Mouse (Mus musculus) spleen, adult 10 weeks (tissue): ENCODE measurements around the gene Mgarp. TPM values are rescaled to one million over a fixed set of nuclear protein-coding genes. Genes with fewer than 3 reads are reported as not detected.

Source experiments
- polyA plus RNA-seq: library from polyadenylated mRNA; stranded (reverse); fragments of 350-450 nt; fragmentation: Illumina TruSeq; extraction: RNeasy Lipid Tissue Mini Kit (QIAGEN cat#74804); gene quantifications from one replicate; pipeline ENCODE4 v1.2.3, GENCODE M21; 2015; ENCODE audit warnings: low replicate concordance; ENCODE audit not compliant: insufficient read depth

Mgarp gene
- 0.52 TPM for polyA plus RNA-seq

DNA sequence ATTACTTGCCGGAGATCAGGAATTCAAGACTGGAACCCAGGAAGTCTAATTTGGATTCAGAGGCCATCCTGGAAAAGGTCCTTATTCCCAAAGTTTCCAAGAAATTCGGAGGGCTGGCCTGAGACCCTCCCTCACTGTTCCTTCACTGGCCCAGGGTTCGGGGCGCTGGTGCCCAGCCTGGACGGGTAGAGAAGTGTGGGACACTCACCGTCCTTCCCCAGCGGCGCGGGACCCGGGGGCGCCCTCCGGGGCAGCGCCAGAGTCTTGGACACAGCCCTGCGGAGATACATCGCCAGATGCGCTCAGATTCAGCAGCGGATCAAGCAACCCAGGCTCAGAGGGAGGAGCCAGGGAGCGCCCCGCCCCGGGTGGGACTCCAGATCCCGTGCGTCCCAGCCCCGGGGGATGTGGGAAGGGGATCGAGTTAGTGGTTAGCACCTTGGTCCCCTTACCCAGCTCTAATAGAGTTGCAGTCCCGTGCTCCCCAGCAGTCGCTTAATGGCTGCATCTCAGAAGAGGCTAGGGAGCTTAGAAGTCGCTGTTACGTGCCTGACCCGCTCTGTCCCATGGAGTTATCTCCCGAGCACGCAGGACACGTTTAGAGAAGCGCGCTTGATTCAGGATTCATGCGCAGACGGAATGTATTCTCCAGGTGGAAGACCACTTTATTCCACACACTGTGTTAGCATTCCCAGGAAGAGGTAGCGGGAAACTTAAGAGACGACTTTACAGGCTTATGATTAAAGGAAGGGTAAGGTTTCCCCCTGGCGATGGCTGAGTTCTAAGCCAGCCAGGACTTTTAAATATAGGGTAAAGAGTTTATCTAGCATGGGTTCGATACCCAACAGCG is at the start of gene Mgarp:
Gene Mgarp, minus strand, starts transcription at position 520 of the 850 bp plus-strand sequence.

DNA sequence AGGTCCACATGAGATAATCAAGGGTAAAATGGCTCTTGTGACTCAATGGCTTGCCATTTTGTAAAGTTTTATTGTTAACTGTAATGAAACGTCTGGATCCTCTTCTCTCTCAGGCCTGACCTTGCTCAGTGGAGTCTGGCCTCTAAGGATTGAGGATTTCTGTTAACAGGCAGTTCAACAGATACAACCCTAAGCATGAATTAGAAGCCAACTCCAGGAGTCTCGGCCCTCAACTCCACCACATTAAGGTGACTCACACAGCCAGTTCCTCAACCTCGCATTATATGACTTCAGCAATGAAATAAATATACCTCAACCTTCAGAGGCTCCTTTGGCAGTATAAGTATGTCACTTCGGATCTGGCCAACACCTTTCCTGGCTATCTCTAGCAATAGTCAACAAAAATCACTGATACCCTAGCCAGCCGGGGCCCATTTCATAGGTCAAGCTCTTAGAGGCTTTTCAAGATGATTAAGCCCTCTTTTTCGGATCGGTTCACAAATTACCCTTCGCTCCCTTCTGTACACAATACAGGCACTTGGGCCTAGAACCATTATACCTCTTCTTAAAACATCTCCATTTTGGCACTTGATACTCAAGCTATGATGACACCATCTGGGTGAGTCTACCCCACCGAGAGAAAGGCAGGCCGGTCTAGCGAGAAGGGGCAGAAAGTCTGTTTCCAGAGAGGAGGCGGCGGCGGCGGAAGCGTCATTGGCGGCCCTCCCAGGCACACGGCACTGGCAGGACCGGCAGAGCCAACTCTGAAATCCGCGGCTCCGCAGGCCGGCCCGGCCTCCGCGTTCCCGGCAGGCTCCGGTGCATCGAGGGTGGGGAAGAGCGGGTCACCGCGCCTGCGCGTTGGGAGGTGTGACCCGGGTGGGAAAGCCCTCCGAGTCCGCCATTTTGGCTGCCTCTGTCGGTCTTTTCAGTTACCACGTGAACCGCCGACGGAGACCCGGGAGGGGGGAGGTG is 18.8 kb upstream of the Mgarp start, which contains the start of gene Naa15:
Gene Naa15, plus strand, starts transcription at position 51 of the 975 bp plus-strand sequence.

DNA sequence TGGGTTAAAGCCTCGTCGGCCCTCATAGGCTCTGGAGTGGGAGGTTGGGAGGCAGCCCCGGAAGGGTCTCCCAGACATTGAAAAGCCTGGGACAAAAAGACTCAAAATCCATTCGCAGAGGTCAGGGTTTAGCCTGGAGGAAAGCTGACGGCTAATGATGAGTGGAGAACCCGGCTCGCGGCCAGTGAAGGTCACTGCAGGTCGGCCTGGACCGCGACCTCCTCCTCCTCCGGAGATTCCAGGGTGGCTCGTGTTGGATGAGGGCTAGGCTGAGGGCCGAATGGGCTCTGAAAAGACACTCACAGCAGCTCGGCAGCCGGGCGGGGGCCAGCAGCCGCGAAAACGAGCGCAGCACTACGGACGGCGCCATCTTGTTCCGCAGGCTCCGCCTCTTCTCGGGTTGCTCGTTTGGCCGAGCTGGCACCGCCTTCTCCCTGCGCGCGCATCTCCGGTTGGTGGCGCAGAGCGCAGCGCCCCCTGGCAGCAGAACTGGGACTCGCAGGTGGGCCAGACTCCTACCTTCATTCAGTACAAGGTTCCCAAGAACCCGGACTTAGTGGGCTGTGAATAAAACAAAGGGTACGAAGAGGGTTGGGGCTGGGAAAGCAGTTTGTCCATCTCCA is 12.1 kb upstream of the Mgarp start, which contains the start of gene Ndufc1:
Gene Ndufc1, minus strand, starts transcription at position 428 of the 623 bp plus-strand sequence.

DNA sequence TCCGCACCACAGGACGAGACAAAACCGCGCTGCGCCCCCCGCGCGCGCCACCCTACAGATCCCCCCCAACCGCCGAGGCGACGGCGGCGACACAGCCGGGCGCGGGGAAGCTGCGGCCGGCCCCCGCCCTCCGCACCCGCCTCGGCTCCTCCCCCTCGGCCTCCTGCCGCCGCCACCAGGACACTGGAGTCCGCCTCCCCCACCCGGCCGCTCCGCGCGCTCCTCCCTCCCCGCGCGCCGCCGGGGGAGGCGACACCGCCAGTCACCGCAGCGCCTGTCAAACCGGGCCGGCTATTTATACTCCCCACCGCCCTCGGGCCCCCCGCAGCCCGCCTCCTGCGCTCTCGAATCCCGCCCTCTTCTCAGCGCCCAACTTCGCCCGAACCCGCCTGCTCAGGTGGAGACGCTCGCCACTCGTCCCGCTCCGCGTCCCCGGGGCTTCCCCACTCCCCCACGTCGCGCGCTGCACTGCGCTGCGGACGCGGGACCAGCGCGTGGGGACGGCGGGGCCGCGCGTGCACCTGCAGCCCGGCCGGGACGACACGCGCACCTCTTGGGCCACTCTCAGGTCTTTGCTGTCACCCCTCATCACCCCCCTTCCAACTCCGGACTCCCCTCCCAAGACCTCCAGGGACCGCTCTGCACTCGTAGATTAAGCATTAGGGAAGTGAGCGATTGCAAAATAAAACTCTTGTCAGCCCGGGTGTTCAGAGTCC is 55.8 kb downstream of the Mgarp start, which contains the start of gene Elf2:
Gene Elf2, minus strand, starts transcription at position 112 of the 716 bp plus-strand sequence.

Other genes with a start within 250 kb of the Mgarp start
- gene Noct, start 172.3 kb downstream of the Mgarp start, polyA plus RNA-seq, result 9.1 TPM
- gene Elf2, start 56.1 kb downstream of the Mgarp start, polyA plus RNA-seq, result 73.6 TPM
- gene Ndufc1, start 12.2 kb upstream of the Mgarp start, polyA plus RNA-seq, result 76.5 TPM
- 65.5 TPM for gene Naa15, start 18.4 kb upstream of the Mgarp start, polyA plus RNA-seq
- gene Rab33b, start 87.2 kb upstream of the Mgarp start, polyA plus RNA-seq, result 24.1 TPM
- 46.8 TPM for gene Setd7, start 164.1 kb upstream of the Mgarp start, polyA plus RNA-seq